Mouse (Mus musculus) neural tube, embryonic 10.5 days (tissue): ENCODE measurements around the gene Nat9.

Source experiments
- DNase-seq: peaks from one replicate; pipeline ENCODE4 v3.0.0-alpha.2; 2017; ENCODE audit warnings: low spot score; ENCODE audit errors: extremely low spot score

The Nat9 gene

DNA sequence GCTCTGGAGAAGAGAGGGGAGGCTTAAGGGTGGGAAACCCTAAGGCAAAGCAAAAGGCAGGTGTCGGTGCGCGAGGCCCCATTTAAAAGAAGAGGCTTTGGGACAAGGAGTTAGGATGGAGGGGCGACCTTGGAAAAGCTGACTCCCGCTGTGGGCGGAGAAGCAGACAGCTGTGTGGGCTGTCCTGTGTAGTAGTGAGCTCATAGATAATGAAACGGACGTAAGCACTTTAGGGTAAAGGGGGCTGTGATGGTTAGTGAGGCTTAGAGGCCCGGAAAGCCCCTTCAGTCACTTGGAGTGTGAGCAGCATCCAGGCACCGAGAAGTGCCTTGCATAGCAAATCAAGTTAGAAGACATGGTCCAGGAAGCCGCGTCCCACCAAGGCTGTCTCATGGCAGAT is at the start of gene Nat9:
Gene Nat9, minus strand, starts transcription at position 167 of the 400 bp plus-strand sequence.
- no peak for DNase-seq

DNA sequence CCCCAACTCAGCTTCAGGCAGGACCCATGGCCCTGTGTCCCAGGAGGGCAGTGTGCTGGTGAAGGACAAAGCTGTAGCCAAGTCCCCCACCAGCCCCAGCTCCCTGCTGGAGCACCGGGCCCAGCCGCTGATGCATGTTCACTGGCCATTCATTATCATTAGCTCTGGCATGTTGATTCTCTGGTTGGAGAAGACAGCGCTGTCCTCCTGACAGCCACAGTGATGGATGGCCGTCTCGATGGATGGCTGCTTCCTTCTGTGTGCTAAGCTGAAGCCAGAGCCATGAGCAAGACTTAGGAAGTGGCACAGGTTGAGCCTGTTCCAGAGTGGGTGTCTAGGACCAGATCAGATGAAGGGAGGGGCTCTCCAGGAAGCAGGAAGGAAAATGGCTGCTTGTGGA is 48.9 kb upstream of the Nat9 start:
- DNase-seq = peak; percentile 59

DNA sequence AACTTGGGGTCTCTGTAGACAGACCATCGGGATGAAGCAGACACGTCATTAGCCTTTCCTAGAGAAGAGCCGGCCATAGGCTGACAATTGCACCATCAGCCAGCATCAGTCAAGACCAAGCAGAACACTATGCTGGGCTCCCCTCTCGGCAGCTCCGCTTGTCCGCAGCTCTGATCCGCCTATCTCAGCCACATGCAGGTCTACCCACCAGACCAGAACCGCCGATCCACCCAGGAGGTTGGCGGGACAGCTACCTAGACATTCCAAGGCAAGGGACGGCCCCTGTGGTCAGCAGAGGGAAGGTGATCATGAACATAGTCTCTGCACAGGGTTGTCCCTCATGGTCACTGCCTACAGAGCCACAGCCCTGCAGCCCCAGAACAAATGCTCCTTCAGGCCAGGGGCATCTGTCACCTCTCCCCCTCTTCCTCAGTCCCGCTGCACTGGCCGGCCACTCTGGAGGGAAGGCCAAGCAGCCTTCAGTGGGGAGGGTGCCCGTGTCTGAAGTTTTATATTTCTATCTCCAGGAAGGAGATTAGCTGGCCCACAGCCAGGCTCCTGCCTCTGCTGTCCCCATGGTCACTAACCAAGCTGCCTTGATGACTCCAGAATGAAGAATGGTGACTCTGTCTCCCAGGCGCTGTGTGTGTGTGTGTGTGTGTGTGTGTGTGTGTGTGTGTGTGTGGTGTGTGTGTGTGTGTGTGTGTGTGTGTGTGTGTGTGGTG is 46.8 kb upstream of the Nat9 start:
- DNase-seq = no peak

DNA sequence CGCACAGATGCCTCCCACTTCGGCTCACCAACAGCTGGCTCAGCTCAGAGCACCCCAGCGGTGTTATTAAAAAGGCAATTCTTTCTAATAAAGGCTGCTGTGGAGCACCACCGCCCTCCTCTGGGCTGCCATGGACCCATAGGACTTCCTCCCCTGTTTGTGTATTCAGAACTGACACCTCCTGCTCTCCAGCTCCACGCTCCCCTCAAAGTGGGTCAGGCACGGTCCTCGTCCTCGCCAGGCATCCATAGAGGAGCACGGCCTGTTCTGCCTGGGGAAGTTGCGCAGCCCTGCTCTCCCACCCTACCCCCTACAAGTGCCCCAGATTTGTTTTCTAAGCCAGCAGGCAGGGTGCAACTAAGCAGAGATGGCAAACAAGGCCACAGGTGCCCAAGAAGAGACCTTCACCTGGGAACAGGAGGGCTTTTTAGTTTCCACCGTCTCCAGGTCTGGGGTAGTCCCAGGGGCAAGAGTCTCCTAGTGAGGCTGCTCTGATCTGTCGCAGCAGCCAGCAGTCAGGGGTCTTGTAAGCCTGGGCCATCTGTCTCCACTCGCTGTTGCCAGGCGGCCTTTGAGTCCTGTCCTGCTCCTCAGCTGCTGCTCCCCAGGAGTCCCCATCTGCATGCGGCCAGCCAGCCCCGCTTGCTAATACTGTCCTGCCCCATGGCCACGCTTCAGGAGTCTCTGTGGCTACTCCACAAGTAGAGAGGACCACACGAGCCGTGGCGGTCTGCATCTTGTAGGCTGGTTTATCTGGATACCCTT is 46.0 kb upstream of the Nat9 start:
- DNase-seq = no peak

DNA sequence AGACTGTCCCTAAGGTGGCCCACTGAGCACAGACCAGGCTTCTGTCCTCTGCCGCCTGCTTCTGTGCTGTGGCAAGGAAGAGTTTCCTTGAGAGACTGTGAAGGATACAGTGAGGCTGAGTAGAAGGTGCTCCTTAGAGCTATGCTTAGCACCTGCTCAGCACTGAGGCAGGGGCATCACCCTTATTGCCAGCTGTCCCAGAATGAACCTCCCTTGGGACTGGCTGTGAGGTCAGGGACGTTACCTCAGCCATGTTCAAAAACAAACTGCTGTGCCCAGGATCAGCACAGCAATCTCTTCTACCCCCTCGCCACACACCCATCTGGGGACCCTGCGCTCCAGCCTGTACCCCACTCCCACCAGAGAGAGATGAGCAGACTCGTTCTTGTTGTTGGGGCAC is 45.2 kb upstream of the Nat9 start:
- no peak for DNase-seq

DNA sequence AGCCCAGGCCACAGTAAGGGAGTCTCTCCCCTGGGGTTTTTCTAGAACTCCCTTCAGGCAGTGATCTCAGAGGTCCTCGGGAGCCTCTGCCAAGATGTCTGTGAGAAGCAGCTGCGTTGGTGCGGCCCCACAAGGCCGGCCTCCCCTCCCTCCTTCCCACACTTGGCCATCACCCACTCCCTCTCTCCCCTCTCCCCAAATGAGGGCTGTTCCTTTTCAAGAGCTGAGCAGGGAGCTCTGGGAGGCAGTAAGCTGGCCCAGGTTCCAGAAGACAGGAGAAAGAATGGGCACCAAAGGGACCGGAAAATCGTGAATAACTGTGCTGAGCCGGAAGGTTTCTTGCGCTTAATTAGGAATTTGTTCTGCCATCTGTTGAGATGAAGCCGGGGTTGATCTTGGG is 44.3 kb upstream of the Nat9 start:
- DNase-seq = no peak

DNA sequence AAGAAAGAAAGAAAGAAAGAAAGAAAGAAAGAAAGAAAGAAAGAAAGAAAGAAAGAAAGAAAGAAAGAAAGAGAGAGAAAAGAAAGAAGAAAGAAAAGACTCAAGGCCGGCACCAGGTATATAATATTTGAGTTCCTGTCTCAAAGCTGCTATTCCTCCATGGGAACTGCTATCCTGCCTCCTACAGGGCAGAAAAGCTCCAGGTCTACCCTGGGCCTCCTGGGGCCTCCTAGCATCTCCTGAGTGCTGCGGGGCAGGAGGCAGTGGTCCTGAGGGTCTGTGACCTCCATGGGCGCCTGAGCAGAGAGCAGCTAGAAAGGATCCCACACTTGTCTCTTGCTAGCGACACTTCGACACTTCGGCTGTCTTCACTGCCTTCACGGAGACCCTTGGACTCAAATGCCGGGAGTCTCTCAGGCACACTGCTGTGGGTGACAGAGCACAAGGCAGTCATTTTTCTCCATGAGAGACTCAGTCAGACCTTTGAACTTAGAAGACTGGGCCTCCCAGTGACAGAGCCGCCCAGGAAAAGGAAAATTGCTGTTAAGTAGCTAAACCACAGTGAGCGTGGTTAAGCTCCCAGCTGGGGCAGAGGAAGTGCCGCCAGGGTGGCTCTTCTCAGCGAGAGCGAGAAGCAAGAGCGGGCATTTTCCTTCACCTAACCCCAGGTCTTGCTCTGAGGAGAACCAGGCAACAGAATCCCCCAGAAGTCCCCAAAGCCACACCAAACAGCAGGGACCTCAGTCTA is 43.7 kb upstream of the Nat9 start:
- DNase-seq = no peak

DNA sequence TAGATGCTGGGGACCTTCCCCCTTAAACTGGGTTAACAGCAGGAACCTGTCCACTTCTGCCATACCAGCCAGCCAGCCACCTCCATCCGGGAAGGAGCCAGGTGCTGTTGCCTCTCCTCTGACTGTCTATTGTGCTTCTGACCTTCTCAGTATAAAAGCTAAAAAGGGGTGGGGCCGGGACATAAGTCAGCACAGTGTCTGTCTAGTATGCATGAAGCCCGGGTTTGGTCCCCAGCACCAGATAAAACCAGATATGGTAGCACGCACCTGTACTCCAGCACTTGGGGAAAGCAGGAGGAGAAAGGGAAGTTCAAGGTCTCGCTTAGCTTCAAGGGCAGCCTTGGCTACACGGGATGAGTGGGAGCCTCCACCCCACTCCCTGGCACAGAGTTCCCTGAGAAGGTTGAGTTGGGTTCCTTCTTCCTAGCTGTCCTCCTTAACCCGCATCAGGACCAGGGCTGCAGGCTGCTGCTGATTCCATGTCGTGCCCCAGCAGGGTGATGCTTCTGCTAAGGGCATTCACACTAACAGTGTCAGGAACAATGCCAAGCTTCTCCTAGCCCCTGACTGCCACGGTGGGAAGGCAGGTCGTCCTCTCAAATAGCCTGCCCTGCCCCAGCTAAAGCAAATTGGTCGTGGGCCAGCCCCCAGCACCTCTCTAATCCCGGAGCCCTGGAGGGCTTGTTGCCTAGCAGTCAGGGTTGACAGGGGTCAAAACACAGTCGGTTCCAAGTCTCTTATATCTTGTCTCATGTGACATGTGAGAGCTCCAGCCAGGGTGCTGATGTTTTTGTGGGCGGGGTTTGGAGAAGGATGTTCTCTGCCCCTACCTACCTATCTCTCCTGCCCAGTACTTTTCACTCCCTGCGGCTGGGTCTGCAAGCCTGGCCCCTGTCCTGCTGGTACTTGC is 41.6 kb upstream of the Nat9 start:
- no peak for DNase-seq

DNA sequence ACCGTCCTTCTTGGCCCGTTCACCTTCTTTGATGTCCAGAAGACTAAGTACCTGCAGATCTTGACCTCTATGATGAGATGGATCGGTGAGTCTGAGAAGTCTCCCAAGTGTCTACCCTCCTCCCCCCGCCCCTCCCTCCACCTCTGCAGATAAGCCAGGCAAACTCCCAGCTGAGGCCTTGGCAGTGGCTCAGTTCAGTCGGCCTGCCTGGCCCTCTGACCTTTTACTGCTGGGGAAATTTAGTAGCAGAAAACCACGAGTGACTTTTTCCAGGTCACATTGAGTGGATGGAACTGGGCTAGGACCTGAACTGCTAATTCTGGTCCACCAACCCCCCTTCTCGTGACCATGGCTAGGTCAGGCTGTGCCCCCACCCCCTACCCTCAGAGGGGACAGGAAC is 40.8 kb upstream of the Nat9 start:
- no peak for DNase-seq

DNA sequence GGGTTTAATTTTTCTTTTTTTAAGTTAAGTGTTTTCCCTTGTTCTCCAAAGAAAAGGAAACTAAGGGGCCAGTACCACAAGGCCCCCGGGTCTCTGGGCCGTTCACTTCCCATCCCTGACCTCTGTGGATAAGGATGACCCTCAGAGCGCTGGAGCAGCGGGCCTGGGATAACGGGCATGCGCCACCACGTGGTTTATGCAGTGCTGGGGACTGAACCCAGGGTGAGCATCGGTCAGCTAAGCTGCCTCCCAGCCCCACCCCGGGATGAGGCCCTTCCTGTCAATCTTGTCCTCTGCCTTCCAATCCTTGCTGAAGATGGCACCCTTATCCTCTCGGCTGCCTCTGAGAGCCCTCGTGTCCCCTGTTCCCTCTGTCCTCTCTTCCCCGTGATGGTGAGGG is 40.0 kb upstream of the Nat9 start:
- no peak for DNase-seq

DNA sequence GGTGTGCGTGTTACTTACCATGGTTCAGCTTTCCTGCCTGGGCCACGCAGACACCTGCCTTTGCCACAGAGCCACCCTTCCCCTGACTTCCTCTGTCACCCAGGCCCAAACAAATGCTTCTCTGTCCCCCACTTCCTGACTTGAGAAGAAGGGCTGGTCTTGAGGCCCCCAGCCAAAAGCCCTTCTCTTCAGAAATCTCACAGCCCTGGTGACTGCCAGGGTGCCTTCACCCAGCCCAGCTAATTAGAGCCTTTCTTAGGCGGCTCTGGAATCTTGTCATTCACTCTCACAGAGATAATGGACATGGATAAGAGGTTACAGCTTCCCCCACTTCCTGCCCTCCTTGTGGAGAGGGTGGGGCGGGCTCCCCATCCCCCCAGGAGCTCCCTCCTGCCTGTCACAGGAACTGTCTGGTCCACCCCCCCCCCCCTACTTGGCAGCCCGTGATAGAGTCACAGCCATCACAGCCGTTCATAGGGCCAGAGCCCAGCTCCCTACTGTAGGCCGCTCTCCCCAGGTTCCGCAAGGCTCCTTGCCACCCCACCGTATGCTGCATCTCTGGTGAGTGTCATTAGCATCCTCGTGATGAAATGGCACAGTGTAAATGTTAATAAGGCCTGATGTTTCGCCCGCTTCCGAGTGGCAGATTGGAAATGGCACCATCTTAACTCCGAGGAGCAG is 39.3 kb upstream of the Nat9 start:
- no peak for DNase-seq

DNA sequence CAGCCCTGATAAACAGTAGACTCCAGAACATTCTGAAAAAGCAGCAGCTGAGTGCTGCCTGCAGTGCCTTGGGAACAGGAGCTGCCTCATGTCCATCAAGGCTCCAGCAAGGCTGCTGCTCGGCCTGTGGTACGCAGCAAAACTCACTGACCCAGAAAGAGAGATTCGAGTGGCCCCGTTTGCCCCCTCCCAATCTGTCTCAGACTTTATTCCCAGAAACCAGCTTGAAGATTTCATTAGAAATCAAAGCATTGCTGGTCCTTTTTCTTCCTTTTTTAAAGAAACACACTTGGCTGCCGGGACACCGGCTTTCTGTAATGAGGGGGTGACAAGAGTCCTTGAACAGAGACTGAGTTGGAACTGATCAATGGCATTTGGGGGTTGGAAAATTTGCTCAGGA is 37.6 kb upstream of the Nat9 start:
- DNase-seq = no peak

DNA sequence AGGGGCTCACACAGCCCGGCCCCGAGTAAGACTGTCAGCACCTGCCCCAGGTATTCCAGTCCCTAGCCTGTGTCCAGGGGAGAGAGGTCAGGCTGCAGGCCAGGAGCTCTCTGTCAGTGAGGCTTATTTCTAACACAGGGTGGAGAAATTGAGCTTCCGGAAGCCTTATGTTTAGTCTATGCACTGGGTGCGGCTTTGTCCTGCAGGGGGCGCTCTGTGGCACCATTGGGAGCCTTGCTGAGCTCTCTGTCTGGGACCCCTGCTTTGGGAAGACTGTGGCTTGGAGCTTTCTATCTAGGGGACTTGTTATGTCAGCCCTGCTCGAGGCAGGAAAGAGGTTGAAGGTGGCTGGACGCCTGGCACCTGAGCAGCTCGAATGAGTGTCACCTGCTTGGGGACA is 37.2 kb upstream of the Nat9 start:
- peak; percentile 78 for DNase-seq

DNA sequence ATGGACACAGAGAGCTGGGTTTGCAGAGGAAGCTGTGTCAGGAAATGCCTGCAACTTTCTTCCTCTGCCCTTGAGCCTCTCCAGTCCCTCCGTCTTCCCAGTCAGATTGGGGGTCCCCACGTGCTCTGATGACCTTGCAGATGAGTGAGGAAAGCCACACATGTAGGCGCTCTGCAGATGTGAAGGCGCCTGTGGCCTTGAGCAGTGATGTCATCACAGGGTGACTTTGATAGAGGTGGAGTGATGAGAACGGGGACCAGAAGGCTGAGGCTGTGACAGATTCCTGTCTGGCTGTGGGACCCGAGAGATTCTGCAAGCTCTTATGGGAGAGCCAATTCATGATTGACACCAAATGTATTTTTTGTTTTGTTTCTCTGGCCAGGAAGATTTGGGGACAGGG is 36.2 kb upstream of the Nat9 start:
- DNase-seq = no peak

DNA sequence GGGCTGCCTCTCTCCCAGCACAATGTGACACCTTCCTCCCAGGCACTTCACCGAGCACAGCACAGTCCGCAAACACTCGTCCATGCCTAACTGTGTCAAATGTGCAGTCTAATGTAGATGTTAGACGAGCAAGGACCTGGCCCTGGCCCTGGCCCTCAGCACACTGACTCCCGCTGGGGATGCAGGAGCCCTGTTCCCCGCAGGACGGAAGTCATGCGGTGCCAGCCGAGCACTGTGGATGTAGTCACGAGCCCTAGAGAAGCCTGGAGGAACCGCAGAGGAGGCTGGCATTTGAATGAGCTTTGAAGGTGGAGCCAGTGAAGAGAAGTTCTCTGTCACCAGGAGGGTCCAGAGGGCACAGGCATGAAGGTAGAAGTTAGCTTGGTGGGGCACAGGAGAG is 35.8 kb upstream of the Nat9 start:
- DNase-seq = no peak

DNA sequence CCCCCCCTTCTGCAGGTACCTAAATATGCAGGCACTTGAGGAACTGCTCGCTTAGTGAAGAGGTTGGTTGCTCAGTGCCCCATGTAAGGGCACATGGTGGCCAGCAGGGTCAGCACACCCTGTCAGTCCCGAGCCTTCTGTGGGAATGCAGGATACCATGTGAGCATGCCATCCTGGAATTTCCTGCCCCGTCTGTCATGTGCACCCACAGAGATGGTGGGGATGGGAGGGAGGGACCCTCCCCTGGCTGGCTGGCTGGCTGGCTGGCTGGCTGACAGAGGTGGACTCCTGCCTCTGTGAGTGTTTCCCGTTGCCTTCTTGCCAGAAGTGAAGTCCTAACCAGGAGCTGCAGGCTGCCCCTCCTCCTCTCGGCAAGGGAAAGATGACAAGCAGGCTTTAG is 34.9 kb upstream of the Nat9 start:
- no peak for DNase-seq

DNA sequence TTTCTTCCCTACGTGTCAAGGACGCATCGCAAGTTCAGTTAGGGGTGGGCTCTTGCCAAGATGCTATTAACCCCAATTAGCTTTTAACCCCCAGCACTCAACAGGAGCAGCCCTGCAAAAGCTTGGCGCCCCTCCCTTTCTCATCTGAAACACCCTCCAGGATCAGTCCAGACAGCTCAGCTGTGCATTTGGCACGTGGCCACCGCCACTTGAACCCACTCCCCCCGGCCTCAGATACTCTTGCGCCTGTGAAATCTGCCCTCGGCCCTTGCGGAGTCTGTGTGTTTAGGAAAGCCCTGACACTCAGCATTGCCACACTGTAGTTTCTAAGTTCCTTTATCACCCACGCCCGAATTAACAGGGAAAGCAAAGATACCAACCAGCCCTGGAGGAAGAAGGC is 34.4 kb upstream of the Nat9 start:
- no peak for DNase-seq

DNA sequence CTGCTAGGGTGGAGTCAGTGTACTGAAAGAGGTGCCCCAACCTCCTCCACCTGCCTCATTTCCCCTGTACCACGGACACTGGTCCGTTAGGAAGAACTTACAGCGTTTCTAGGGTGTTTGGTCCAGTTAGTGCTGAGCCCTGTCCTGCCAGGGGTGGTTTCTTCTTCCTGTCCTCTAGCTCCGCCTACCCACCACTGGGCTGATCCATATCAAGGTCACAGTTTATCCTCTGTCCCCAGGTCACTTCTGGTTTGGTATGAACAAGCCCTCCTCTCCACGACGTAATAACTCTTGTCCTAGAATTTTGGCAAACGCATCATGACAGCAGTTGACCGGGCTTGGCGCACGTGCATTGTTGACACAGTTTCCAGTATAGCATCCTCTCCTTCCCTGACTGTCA is 32.0 kb upstream of the Nat9 start:
- no peak for DNase-seq

DNA sequence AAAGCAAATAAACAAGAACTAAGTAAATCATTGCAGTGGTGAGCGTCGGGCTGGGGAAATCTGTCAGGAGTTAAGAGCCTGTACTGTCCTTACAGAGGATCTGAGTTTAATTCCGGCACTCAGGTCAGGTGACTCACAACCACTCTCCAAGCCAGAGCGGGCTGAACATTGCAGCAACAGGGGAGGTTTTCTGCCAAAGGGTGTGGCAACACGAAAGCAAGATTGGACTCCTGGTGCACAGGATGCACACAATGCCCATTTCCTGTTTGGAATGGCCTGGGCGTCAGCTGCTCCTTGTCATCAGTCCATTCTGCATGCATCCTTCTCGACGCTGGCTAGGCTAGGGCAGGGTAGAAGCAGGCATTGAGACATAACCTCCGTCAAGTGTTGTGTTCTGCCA is 31.6 kb upstream of the Nat9 start:
- DNase-seq = no peak

DNA sequence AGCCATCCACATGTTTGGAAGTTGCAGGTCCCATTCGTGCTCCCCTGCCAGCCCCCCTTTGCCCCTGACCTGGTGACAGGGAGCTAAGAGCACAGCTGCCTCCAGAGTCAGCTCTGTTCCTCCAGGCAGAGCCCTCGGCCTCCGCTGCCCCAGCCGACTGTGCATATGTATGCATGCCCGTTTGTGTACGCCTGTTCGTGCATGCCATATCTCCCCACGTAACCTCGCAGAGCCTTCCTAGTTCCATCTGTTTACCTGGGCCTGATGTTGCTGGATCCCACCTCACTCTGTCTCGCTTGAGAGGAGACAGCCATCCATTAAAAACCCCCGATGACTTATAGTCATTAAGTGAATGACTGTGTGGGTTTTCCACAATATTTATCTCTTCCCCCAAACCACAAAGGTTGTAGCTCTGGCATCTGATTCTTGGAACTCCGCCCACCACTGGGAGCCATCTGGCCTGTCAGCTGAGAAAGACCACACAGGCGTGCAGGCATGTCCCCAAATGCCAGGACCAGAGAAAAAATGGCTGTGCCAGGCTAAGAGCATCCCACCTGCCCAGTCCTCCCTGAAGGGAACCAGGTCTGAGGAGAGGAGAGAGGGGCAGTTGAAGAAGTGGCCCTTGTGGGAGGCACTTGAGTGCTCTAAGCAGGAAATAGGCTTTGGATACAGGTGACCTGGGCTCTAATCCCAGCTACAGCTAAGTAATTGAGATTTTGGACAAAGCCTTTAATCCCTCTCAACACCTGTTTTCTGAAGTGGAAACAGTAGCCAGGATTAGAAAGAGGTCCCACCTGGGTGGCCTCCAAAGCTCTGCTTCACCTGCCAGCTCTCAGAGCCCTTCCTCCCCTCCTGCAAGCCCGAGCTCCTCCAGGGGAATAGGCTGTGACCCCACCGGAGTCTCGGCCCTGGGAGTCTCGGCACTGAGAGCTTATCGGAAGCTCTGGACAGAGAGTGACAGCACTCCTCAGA is 30.1 kb upstream of the Nat9 start:
- DNase-seq = no peak
